Mouse (Mus musculus): ENCODE data around the gene Ccdc186. TPM values are rescaled to one million over a fixed set of nuclear protein-coding genes. Genes with fewer than 3 reads are reported as not detected.

The Ccdc186 gene
- 1 to 10 TPM in 1 of 2 experiments, under 1 TPM in 1; 0.16 to 3.5 TPM for polyA plus RNA-seq (2012; fragmentation: generic; extraction: Trizol)

DNA sequence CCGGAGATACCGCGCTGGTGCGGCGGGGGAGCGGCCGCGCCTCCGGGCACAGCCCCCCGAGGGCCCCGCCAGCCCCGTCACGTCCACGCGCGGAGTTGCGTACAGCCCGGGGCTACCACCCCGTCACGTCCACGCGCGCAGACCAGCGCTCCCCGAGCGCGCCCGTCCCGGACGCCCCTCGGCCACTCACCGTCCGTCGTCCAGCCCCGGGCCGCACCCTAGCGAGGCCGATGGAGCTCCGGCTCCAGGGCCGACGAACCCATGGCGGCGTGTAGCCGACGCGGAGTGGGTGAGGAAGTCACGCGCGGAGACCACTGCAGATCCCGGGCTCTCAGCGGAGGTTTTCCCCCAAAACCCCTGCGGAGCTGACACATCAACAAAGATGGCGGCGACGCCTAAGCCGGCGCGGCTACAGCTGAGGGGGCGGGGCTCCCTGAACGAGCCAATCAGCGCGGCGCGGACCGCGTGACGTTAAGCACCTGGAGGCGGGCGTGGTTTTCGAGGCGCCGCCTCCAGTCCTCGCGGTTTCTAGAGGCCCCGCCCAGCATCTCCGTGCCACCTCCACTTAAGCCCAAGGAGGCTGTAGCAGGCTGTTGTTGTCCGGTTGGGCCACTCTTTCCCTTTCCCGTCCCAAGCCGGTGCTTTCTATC, at the start of gene Ccdc186:
Ccdc186 (minus strand) TSS at position 393 of the 650 bp plus-strand sequence.

DNA sequence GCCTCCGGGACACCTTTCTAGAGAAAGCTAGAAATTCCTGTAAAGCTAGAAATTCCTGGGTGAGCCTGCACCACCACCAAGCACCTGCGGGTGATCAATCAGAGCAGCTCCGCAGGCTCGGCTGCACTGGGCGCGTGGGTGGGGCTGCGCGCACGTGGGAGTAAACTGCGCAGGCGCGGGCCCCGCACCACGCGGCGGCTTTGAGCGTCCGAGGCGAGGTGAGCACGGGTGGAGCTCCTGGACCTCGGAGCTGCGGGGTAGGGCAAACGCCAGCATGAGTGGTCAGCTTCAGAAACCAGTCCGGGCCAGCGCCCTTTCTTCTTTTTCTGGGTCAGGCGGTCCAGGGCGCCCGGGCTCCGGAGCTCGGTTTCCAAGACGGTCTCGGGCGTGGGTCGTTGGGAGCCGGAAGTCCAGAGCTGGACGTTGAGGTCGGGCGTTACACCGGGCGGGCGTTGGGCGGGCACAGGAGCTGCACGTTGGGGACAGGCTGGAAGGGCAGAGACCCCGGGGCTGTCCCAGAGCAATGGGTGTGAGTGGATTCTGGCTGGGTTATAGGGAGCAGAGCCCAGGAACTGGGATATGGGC, 4.1 kb upstream of the Ccdc186 start, which contains the start of gene Tdrd1:
Tdrd1 (plus strand) TSS at position 163 of the 585 bp plus-strand sequence.

Other genes with a start within 250 kb of the Ccdc186 start
- gene Adrb1, start 100.0 kb downstream of the Ccdc186 start, polyA plus RNA-seq (2012; fragmentation: generic; extraction: Trizol), result not detected
- not detected for gene Tdrd1, start 4.0 kb upstream of the Ccdc186 start, polyA plus RNA-seq (2012; fragmentation: generic; extraction: Trizol)
- under 1 TPM in 1 of 2 experiments, not detected in 1; 0.02 TPM for gene Vwa2, start 52.1 kb upstream of the Ccdc186 start, polyA plus RNA-seq (2012; fragmentation: generic; extraction: Trizol)
- 1 to 10 TPM in 1 of 2 experiments, under 1 TPM in 1; 0.04 to 1.0 TPM for gene Afap1l2, start 186.0 kb upstream of the Ccdc186 start, polyA plus RNA-seq (2012; fragmentation: generic; extraction: Trizol)